8 mouse cellular contexts compared by ENCODE assay signal in genomic region chr17:83706116-83706593, GRCm38 (mm10). TPM values are rescaled to one million over a fixed set of nuclear protein-coding genes. Genes with fewer than 3 reads are reported as not detected.
DNase-seq lines count a peak whose midpoint lies in the region; ATAC-seq and TF ChIP-seq lines count a peak whose summit lies in the region.

Mta3 (plus strand) TSS chr17:83706163.

- peak within 1 kb of the TSS; percentile 56 for H3K27ac ChIP-seq in bone marrow macrophage, adult 2 months (ENCODE audit: insufficient read depth, low read depth, low read length)
- peak within 1 kb of the TSS; percentile 50 for H3K27ac ChIP-seq in forebrain, embryonic 11.5 days (ENCODE audit: low read depth, low read length)
- peak within 1 kb of the TSS; percentile 86 to 95 for H3K27ac ChIP-seq in heart, embryonic 14.5 days (replicated peaks in 1 of 2; ENCODE audit: control insufficient read depth in 1 of 2, insufficient read depth in 1 of 2, low read depth in 2 of 2, low read length in 2 of 2)
- H3K27ac ChIP-seq in kidney, embryonic 16.5 days (ENCODE audit: low read length), result peak within 1 kb of the TSS; percentile 96
- H3K27ac ChIP-seq in liver, embryonic 11.5 days (ENCODE audit: low read depth, low read length), result peak within 1 kb of the TSS; percentile 99
- H3K27ac ChIP-seq in stomach, embryonic 15.5 days, result peak within 1 kb of the TSS; percentile 96

- H3K36me3 ChIP-seq in forebrain, embryonic 11.5 days (ENCODE audit: control insufficient read depth, insufficient read depth, low read length), result no peaks in the 10 kb centered on the region
- H3K36me3 ChIP-seq in heart, embryonic 14.5 days (ENCODE audit: control insufficient read depth, insufficient read depth, low read length), result peaks cover 13% of the 10 kb centered on the region
- peaks cover 8% of the 10 kb centered on the region; the same call in 1 of the 2 replicates for H3K36me3 ChIP-seq in kidney, embryonic 16.5 days (ENCODE audit: insufficient read depth, low read length)
- H3K36me3 ChIP-seq in liver, embryonic 11.5 days (ENCODE audit: control insufficient read depth, insufficient read depth, low read length), result no peaks in the 10 kb centered on the region; the same call in 1 of the 2 replicates
- 0 out of 2 replicates have a peak, but pooled peaks cover 3% of the 10 kb centered on the region for H3K36me3 ChIP-seq in stomach, embryonic 15.5 days

- no peaks in the 10 kb centered on the region for H3K27me3 ChIP-seq in forebrain, embryonic 11.5 days (ENCODE audit: control insufficient read depth, insufficient read depth, low read length)
- no peaks in the 10 kb centered on the region for H3K27me3 ChIP-seq in heart, embryonic 14.5 days (ENCODE audit: control insufficient read depth, insufficient read depth, low read length)
- H3K27me3 ChIP-seq in kidney, embryonic 16.5 days (ENCODE audit: insufficient read depth, low read length), result no peaks in the 10 kb centered on the region
- no peaks in the 10 kb centered on the region for H3K27me3 ChIP-seq in liver, embryonic 11.5 days (replicated peaks; ENCODE audit: control insufficient read depth, insufficient read depth, low read length)
- no peaks in the 10 kb centered on the region for H3K27me3 ChIP-seq in stomach, embryonic 15.5 days (replicated peaks)

- peaks cover 36% of the 10 kb centered on the region for H3K4me1 ChIP-seq in bone marrow macrophage, adult 2 months (ENCODE audit: control insufficient read depth, insufficient read depth, low read length)
- H3K4me1 ChIP-seq in forebrain, embryonic 11.5 days (replicated peaks; ENCODE audit: control insufficient read depth, insufficient read depth, low read length), result peaks cover 2% of the 10 kb centered on the region; the same call in 1 of the 2 replicates
- peaks cover 4 to 6% of the 10 kb centered on the region in 2 experiments; a peak in 1 of 4 replicates for H3K4me1 ChIP-seq in heart, embryonic 14.5 days (ENCODE audit: control insufficient read depth in 2 of 2, insufficient read depth in 2 of 2, low read length in 2 of 2)
- H3K4me1 ChIP-seq in kidney, embryonic 16.5 days (ENCODE audit: insufficient read depth, low read length), result peaks cover 16% of the 10 kb centered on the region; the same call in 1 of the 2 replicates
- H3K4me1 ChIP-seq in liver, embryonic 11.5 days (replicated peaks; ENCODE audit: control insufficient read depth, insufficient read depth, low read length), result peaks cover 33% of the 10 kb centered on the region
- 0 out of 2 replicates have a peak, but pooled peaks cover 9% of the 10 kb centered on the region for H3K4me1 ChIP-seq in stomach, embryonic 15.5 days

- peak within 1 kb of the TSS; percentile 93 for H3K9ac ChIP-seq in forebrain, embryonic 11.5 days (ENCODE audit: low read length)
- peak within 1 kb of the TSS; percentile 89 for H3K9ac ChIP-seq in heart, embryonic 14.5 days (ENCODE audit: low read length)
- H3K9ac ChIP-seq in kidney, embryonic 16.5 days (replicated peaks; ENCODE audit: low read length), result peak within 1 kb of the TSS; percentile 96
- H3K9ac ChIP-seq in liver, embryonic 11.5 days (ENCODE audit: low read depth, low read length), result peak within 1 kb of the TSS; percentile 100
- H3K9ac ChIP-seq in stomach, embryonic 15.5 days, result peak within 1 kb of the TSS; percentile 94

- ATAC-seq in CD4-positive, CD25-positive, alpha-beta regulatory T cell, adult 4 months, result peak; percentile 3
- peak; percentile 63 for ATAC-seq in forebrain, embryonic 11.5 days (replicated peaks; ENCODE audit: low FRiP score)
- peak; percentile 72 for ATAC-seq in heart, embryonic 14.5 days (ENCODE audit: insufficient number of reproducible peaks, insufficient read depth, low FRiP score, low read depth)
- ATAC-seq in kidney, embryonic 16.5 days (ENCODE audit: low FRiP score, low TSS enrichment), result peak; percentile 64
- ATAC-seq in liver, embryonic 11.5 days (replicated peaks; ENCODE audit: low FRiP score), result peak; percentile 54
- ATAC-seq in monocyte, adult 5-6 weeks (replicated peaks; ENCODE audit: insufficient number of reproducible peaks, low FRiP score, low TSS enrichment, poor library complexity, severe bottlenecking), result no peak
- peak; percentile 39 for ATAC-seq in stomach, embryonic 15.5 days (ENCODE audit: insufficient read depth, low FRiP score, low read depth)

- DNase-seq in forebrain, embryonic 11.5 days (ENCODE audit: low spot score), result peak; percentile 86
- peak; percentile 78 for DNase-seq in liver, embryonic 11.5 days (ENCODE audit: low spot score)

- H3K4me2 ChIP-seq in forebrain, embryonic 11.5 days (ENCODE audit: low read depth, low read length, severe bottlenecking), result peak within 1 kb of the TSS; percentile 90
- peak within 1 kb of the TSS; percentile 81 for H3K4me2 ChIP-seq in heart, embryonic 14.5 days (ENCODE audit: low read length)
- peak within 1 kb of the TSS; percentile 93 for H3K4me2 ChIP-seq in kidney, embryonic 16.5 days (replicated peaks; ENCODE audit: low read depth, low read length)
- H3K4me2 ChIP-seq in liver, embryonic 11.5 days, result peak within 1 kb of the TSS; percentile 96
- H3K4me2 ChIP-seq in stomach, embryonic 15.5 days, result peak within 1 kb of the TSS; percentile 88

- no peaks in the 10 kb centered on the region for H3K9me3 ChIP-seq in forebrain, embryonic 11.5 days (ENCODE audit: control insufficient read depth, low read length)
- H3K9me3 ChIP-seq in heart, embryonic 14.5 days (ENCODE audit: control insufficient read depth, low read length), result no peaks in the 10 kb centered on the region
- no peaks in the 10 kb centered on the region for H3K9me3 ChIP-seq in kidney, embryonic 16.5 days (ENCODE audit: low read length)
- no peaks in the 10 kb centered on the region for H3K9me3 ChIP-seq in liver, embryonic 11.5 days (ENCODE audit: control insufficient read depth, low read length)
- H3K9me3 ChIP-seq in stomach, embryonic 15.5 days, result no peaks in the 10 kb centered on the region

- TF ChIP-seq CTCF in bone marrow macrophage, adult 2 months (IDR thresholded peaks at IDR 0.05; ENCODE audit: low read depth, low read length), result no peak

- H3K4me3 ChIP-seq in bone marrow macrophage, adult 2 months (ENCODE audit: insufficient read depth, low read length), result peak within 1 kb of the TSS; percentile 94
- H3K4me3 ChIP-seq in forebrain, embryonic 11.5 days (ENCODE audit: low read depth, low read length), result peak within 1 kb of the TSS; percentile 78
- peak within 1 kb of the TSS; percentile 83 to 87 for H3K4me3 ChIP-seq in heart, embryonic 14.5 days (ENCODE audit: control insufficient read depth in 1 of 2, insufficient read depth in 1 of 2, low read depth in 1 of 2, low read length in 2 of 2)
- H3K4me3 ChIP-seq in kidney, embryonic 16.5 days (ENCODE audit: low read length), result peak within 1 kb of the TSS; percentile 88
- H3K4me3 ChIP-seq in liver, embryonic 11.5 days (ENCODE audit: low read depth, low read length), result peak within 1 kb of the TSS; percentile 92
- H3K4me3 ChIP-seq in stomach, embryonic 15.5 days (replicated peaks), result peak within 1 kb of the TSS; percentile 64

- 0% methylated on average over 29 of the region's 56 CpGs for WGBS in forebrain, embryonic 11.5 days
- 0% methylated on average over 15 of the region's 56 CpGs for WGBS in heart, embryonic 14.5 days
- WGBS in kidney, embryonic 16.5 days, result 1% methylated on average over 35 of the region's 56 CpGs
- WGBS in liver, embryonic 11.5 days, result under 1% methylated on average over 30 of the region's 56 CpGs
- 0% methylated on average over 31 of the region's 56 CpGs for WGBS in stomach, embryonic 15.5 days

- TF ChIP-seq POLR2A in bone marrow macrophage, adult 2 months (IDR thresholded peaks at IDR 0.05; ENCODE audit: borderline replicate concordance, low read depth, low read length), result no peak

RNA-seq across cellular contexts. Expression of gene Mta3, which starts in this region (rescaled TPM):
- polyA plus RNA-seq in CD4-positive, CD25-positive, alpha-beta regulatory T cell, adult 4 months (2017; shearing (Covaris generic)), result 100 to 1,000 TPM in 1 of 2 experiments, 10 to 100 TPM in 1; 80.0 to 105 TPM
- polyA plus RNA-seq in bone marrow macrophage, adult 2 months (2012; ENCODE audit: insufficient read depth, insufficient read length, missing spikeins), result 50.8 and 57.5 TPM in 2 replicates
- polyA plus RNA-seq in forebrain, embryonic 11.5 days (2014; fragmentation: Nextera tagmentation; extraction: Ambion mirVana), result 32.9 and 38.4 TPM in 2 replicates
- polyA plus RNA-seq in heart, embryonic 14.5 days (2014; fragmentation: Nextera tagmentation; extraction: Ambion mirVana), result 34.0 and 37.0 TPM in 2 replicates
- 38.0 and 39.6 TPM in 2 replicates for polyA plus RNA-seq in kidney, embryonic 16.5 days (2015; fragmentation: Nextera tagmentation; extraction: Ambion mirVana)
- 63.0 and 67.2 TPM in 2 replicates for polyA plus RNA-seq in liver, embryonic 11.5 days (2014; fragmentation: Nextera tagmentation; extraction: Ambion mirVana)
- 75.1 to 131 TPM (median 76.5 TPM) in 3 replicates for total RNA-seq in monocyte, adult 5-6 weeks (2017)
- 43.8 and 48.4 TPM in 2 replicates for polyA plus RNA-seq in stomach, embryonic 15.5 days (2015; fragmentation: Nextera tagmentation; extraction: Ambion mirVana)
